Mouse (Mus musculus) hindbrain, embryonic 11.5 days (tissue): ENCODE results near the gene Bahd1. TPM values are rescaled to one million over a fixed set of nuclear protein-coding genes. Genes with fewer than 3 reads are reported as not detected.

Source experiments
- ATAC-seq: fragments of 200-750 bp; cut with Nextera tagmentation; 2 replicates; pipeline ENCODE4 v1.8.0; 2017; ENCODE audit warnings: mild to moderate bottlenecking, moderate TSS enrichment, moderate library complexity; ENCODE audit not compliant: low FRiP score
- DNase-seq: peaks from one replicate; pipeline ENCODE4 v3.0.0-alpha.2; 2015; ENCODE audit warnings: low spot score
- H3K27ac ChIP-seq: fragments of 300-500 bp; sonication (generic); 2 replicates; pipeline ENCODE4 v1.5.1; 2014; ENCODE audit warnings: mild to moderate bottlenecking, low read depth, low read length
- H3K27me3 ChIP-seq: fragments of 300-500 bp; sonication (generic); 2 replicates; pipeline ENCODE4 v1.6.1; 2014; ENCODE audit warnings: mild to moderate bottlenecking, low read length, moderate library complexity, mixed read lengths; ENCODE audit not compliant: control insufficient read depth, insufficient read depth
- H3K36me3 ChIP-seq: fragments of 300-500 bp; sonication (generic); 2 replicates; pipeline ENCODE4 v1.6.1; 2014; ENCODE audit warnings: mild to moderate bottlenecking, low read length, moderate library complexity, mixed read lengths; ENCODE audit not compliant: control insufficient read depth, insufficient read depth
- H3K4me1 ChIP-seq: fragments of 300-500 bp; sonication (generic); replicated peaks from 2 replicates; pipeline ENCODE4 v1.6.1; 2014; ENCODE audit warnings: low read length, mixed read lengths; ENCODE audit not compliant: control insufficient read depth, insufficient read depth
- H3K4me2 ChIP-seq: fragments of 300-500 bp; sonication (generic); replicated peaks from 2 replicates; pipeline ENCODE4 v1.6.1; 2014; ENCODE audit warnings: mild to moderate bottlenecking, low read depth, low read length
- H3K4me3 ChIP-seq: fragments of 300-500 bp; sonication (generic); 2 replicates; pipeline ENCODE4 v1.5.1; 2014; ENCODE audit warnings: low read depth, low read length
- H3K9ac ChIP-seq: fragments of 300-500 bp; sonication (generic); 2 replicates; pipeline ENCODE4 v1.6.1; 2014; ENCODE audit warnings: low read depth, low read length
- H3K9me3 ChIP-seq: fragments of 300-500 bp; sonication (generic); 2 replicates; pipeline ENCODE4 v1.6.1; 2016; ENCODE audit warnings: low read length; ENCODE audit not compliant: control insufficient read depth
- WGBS: fragments of 180-500 bp; shearing (Covaris S2); extraction: QIAGEN DNeasy Blood & Tissue Kit; methylation state at CpG from one replicate; pipeline ENCODE4 v1.1.7; 2014; 5-methylcytosine and 5-hydroxymethylcytosine counted together
- polyA plus RNA-seq: library from polyadenylated mRNA; unstranded; fragments of >200 nt; fragmentation: Nextera tagmentation; extraction: Ambion mirVana; gene quantifications from 2 replicates; pipeline ENCODE4 v1.2.1, GENCODE M21; 2014

Bahd1 gene
- polyA plus RNA-seq, 1 experiment from 2014 or later, result 2.1 TPM

DNA sequence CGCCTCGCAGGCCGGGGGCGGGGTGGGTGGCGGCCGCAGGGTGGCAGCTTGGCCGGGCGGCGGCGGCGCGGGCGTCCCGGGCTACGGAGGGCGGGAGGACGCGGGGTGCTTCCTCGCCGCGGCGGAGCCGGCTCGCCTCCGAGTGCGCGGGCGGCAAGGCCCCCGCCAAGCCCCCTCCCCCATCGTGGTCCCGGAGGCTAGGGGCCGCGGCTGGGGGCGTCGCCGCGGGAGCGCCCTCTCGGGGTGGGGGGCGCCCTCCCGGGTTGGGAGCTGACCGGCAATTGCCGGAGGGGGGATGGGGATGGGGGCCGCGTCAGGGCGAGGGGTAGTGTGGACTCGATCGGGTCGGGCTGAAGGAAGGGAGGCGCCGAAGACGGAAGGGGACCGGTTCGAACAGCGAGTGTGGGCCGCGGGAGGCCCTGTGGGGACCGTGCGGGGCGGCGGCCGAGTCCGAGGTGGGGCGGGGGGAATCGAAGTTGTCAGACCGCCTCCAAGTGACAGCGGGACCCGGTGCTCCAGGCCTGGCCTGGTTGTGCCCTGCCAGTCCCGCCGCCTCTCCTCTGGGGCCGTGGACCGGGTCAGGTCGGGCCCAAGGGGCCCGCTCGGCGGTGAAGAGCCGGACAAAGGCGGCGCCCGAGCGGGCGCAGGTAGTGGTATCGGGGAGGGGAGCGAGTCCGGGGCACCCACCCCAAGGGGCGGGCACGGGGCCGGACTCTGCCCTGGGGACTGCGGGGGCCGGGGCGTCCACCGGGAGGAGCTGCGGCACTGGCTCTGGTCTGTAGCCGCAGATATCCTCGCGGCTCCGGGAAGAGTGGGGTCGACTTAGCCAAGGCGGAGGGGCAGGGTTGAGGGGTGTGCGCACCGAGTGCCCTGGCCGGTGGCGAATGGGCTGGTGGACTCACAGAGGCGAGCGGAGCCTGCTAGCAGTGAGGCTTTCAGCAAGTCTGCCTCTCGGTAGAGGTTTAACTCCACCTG lies 2.2 kb downstream of the Bahd1 start:
- Histone ChIP-seq H3K4me3 (peak overlapping the region; percentile 93), H3K9me3 (no peaks in the 10 kb centered on the region), H3K4me1 (peaks cover 21% of the 10 kb centered on the region), H3K27ac (peak overlapping the region; percentile 85), H3K36me3 (no peaks in the 10 kb centered on the region), H3K27me3 (peaks cover 31% of the 10 kb centered on the region), H3K9ac (peak overlapping the region; percentile 83), H3K4me2 (peak overlapping the region; percentile 99)
- ATAC-seq (peak; percentile 14), DNase-seq (peak; percentile 66)
- 2% methylated on average over 67 of the region's 106 CpGs for WGBS

DNA sequence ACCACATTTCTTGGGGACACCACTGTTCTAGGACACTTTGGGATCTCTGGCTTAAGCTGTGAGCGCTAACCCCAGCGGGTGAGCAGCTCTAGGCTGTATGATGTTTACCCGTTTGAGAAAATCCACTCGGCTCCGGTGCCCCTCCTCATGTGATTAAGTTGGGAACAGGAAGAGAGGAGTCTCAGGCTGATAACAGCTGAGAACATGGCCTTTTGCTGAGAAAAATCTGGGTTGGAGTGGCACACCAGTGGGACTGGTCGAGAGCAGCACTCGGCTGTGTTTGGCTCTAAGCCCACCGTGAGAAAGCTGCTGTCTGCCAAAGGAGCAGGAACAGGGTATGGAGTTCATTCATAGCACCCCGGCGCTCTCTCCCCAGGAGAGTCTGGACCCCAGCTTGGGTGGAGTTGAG lies 3.2 kb downstream of the Bahd1 start:
- Histone ChIP-seq H3K4me3 (peak overlapping the region; percentile 93), H3K36me3 (no peaks in the 10 kb centered on the region), H3K9ac (peak overlapping the region; percentile 83; the same call in 1 of the 2 replicates), H3K4me2 (peak overlapping the region; percentile 99), H3K9me3 (no peaks in the 10 kb centered on the region), H3K27ac (no peak overlapping the region), H3K4me1 (peaks cover 18% of the 10 kb centered on the region), H3K27me3 (peaks cover 21% of the 10 kb centered on the region)
- WGBS, result 12% methylated on average over 10 of the region's 10 CpGs
- no peak for ATAC-seq
- DNase-seq, result peak; percentile 30

DNA sequence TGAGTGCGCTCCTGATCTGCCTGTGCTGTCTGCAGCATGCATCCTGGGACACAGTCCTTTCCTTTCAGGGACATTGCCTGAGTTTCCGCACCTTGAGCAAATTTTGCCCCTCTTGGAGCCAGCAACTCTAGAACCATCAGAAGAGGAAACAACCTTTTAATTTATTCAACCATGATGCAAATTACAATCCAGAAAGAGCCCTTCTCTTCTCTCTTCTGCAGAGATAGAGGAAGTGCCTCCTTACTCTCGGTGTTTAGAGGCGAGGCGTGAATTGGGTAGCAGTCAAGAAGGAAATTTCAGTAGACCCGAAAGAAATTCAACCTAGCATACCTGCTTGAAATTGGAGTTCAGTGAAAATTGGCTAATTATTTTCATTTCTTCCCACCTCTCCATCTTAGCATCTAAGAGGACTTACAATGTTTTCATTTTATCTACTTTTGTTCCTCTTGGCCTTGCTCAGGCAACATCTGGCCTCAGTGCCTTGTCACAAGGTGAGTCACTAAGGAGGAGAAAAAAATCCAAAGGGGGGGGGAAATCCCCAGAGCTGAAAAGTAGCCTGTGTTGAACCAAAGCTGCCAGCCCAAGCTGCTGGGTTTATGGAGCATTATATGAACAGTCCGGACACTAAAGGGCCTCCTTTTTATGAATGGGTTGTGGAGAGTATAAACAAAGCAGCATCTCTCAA lies 5.4 kb downstream of the Bahd1 start:
- H3K9me3 ChIP-seq, result no peaks in the 10 kb centered on the region
- H3K27ac ChIP-seq, result no peak overlapping the region
- H3K36me3 ChIP-seq, result no peaks in the 10 kb centered on the region
- WGBS, result 81% methylated on average over 7 of the region's 7 CpGs
- peaks cover 2% of the 10 kb centered on the region; the same call in 1 of the 2 replicates for H3K27me3 ChIP-seq
- H3K4me3 ChIP-seq, result no peak overlapping the region
- no peak for ATAC-seq
- no peak overlapping the region for H3K9ac ChIP-seq
- H3K4me2 ChIP-seq, result no peak overlapping the region
- H3K4me1 ChIP-seq, result peaks cover 13% of the 10 kb centered on the region
- no peak for DNase-seq

DNA sequence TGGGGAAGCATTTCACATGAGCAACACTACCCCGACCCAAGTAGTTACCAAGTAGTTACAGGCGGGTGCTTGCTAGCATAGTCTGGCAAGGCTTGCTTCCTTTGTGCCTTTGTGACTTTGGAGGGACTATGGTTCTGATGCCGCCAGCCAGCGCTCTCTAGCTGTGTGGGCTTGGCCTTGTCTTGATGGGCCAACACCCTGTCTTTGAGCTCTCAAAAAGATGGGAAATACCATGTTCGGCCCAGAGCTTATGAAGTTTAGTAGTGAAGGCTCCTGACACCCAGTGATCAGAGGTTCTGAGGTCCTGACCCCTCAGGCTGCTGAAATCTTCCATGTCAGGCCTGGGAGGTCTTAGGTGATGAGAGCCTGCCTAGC lies 5.9 kb downstream of the Bahd1 start:
- no peak overlapping the region for H3K9ac ChIP-seq
- DNase-seq, result no peak

GRCm38 (mm10) chr2:118907781-118908180 lies 7.6 kb downstream of the Bahd1 start:
- H3K4me1 ChIP-seq, result peaks cover 13% of the 10 kb centered on the region
- 93% methylated on average over 3 of the region's 3 CpGs for WGBS
- no peaks in the 10 kb centered on the region for H3K9me3 ChIP-seq
- H3K27ac ChIP-seq, result no peak overlapping the region
- DNase-seq, result no peak
- H3K9ac ChIP-seq, result no peak overlapping the region
- H3K4me2 ChIP-seq, result no peak overlapping the region
- H3K27me3 ChIP-seq, result peaks cover 2% of the 10 kb centered on the region; the same call in 1 of the 2 replicates
- no peak overlapping the region for H3K4me3 ChIP-seq
- H3K36me3 ChIP-seq, result no peaks in the 10 kb centered on the region
- ATAC-seq, result no peak

More for the DNA sequence above, 5.9 kb downstream of the Bahd1 start:
- Histone ChIP-seq H3K9me3 (no peaks in the 10 kb centered on the region), H3K4me3 (no peak overlapping the region), H3K27me3 (peaks cover 2% of the 10 kb centered on the region; the same call in 1 of the 2 replicates), H3K4me1 (peaks cover 13% of the 10 kb centered on the region), H3K36me3 (no peaks in the 10 kb centered on the region), H3K27ac (no peak overlapping the region), H3K4me2 (no peak overlapping the region)
- no peak for ATAC-seq
- 79% methylated on average over 5 of the region's 5 CpGs for WGBS

DNA sequence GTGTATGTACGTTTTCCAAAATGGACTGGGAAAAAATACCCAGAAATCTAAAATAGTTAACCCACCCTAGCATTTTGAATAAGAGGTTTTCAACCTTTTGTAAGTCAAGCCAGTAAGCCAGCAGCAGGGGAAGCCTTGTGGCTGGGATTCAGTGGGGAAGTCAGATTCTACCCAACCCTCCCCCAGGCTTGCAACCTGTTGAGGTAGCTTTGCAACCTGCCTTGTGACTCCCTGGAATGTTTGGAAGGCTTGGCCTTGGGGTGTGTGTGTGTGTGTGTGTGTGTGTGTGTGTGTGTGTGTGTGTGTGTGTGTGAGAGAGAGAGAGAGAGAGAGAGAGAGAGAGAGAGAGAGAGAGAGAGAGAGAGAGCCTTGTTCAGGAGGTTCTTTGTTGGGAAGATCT lies 9.0 kb downstream of the Bahd1 start:
- WGBS, result 66% methylated on average over 1 of the region's 1 CpGs
- H3K27me3 ChIP-seq, result no peaks in the 10 kb centered on the region
- no peaks in the 10 kb centered on the region for H3K9me3 ChIP-seq
- no peak for DNase-seq
- no peaks in the 10 kb centered on the region for H3K36me3 ChIP-seq
- H3K9ac ChIP-seq, result no peak overlapping the region
- H3K4me2 ChIP-seq, result no peak overlapping the region
- ATAC-seq, result no peak
- H3K4me3 ChIP-seq, result no peak overlapping the region
- no peak overlapping the region for H3K27ac ChIP-seq
- H3K4me1 ChIP-seq, result peaks cover 7% of the 10 kb centered on the region; the same call in 1 of the 2 replicates

GRCm38 (mm10) chr2:118910605-118911278 lies 10.6 kb downstream of the Bahd1 start:
- Histone ChIP-seq H3K4me3 (no peak overlapping the region), H3K9me3 (no peaks in the 10 kb centered on the region), H3K4me2 (no peak overlapping the region), H3K27ac (no peak overlapping the region), H3K4me1 (peaks cover 3% of the 10 kb centered on the region; the same call in 1 of the 2 replicates), H3K27me3 (no peaks in the 10 kb centered on the region), H3K9ac (no peak overlapping the region), H3K36me3 (no peaks in the 10 kb centered on the region)
- WGBS, result 77% methylated on average over 7 of the region's 7 CpGs
- ATAC-seq, result no peak
- DNase-seq, result no peak

DNA sequence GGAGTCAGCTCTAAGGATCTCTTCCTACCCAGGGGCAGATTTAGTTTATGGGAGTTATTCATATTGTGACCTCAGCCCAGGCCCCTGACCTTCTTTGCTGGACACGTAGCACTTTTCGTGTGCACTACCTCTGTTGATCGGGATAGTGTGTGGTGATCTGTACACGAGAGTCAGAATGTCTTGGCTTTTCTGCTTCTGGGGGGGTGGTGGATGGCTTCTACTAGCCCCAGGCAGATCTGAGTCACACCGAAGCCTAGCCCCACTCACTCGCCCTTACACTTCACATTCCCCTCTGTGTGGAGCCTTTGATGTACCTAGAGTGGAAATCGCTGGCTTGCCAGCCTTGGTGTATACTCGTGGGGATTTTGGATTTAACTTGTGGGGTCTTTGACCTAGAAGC lies 12.5 kb downstream of the Bahd1 start:
- Histone ChIP-seq H3K9ac (no peak overlapping the region), H3K4me1 (peaks cover 3% of the 10 kb centered on the region; the same call in 1 of the 2 replicates), H3K27ac (no peak overlapping the region), H3K36me3 (no peaks in the 10 kb centered on the region; the same call in 1 of the 2 replicates), H3K27me3 (no peaks in the 10 kb centered on the region), H3K4me3 (no peak overlapping the region), H3K4me2 (no peak overlapping the region), H3K9me3 (no peaks in the 10 kb centered on the region)
- WGBS, result 74% methylated on average over 8 of the region's 8 CpGs
- no peak for DNase-seq
- ATAC-seq, result no peak
